Mouse (Mus musculus) MEL (cell line): Measurements from ENCODE around the gene Clca3b.

Experiments used
- CTCF ChIP-seq, 3 experiments: IDR thresholded peaks in 2 of 3; conservative IDR thresholded peaks in 1 of 3; 2 replicates each; pipeline ENCODE4 v1.5.1; 2011 to 2012; ENCODE audit warnings: low read length in 3 of 3, low read depth in 2 of 3, mild to moderate bottlenecking in 2 of 3, improper control_type of control experiment in 1 of 3, inconsistent platforms in 1 of 3, mixed read lengths in 1 of 3, moderate library complexity in 1 of 3; ENCODE audit not compliant: control insufficient read depth in 1 of 3, insufficient read depth in 1 of 3, poor library complexity in 1 of 3, severe bottlenecking in 1 of 3
- EP300 ChIP-seq, 2 experiments: IDR thresholded peaks; 2 replicates each; pipeline ENCODE4 v1.6.1; 2011; ENCODE audit warnings: improper control_type of control experiment in 2 of 2, low read length in 2 of 2, low read depth in 1 of 2, mild to moderate bottlenecking in 1 of 2
- GABPA ChIP-seq: IDR thresholded peaks from 2 replicates; pipeline ENCODE4 v1.6.1; 2012; ENCODE audit warnings: low read depth, mild to moderate bottlenecking, inconsistent platforms, low read length, improper control_type of control experiment, moderate library complexity
- HCFC1 ChIP-seq: IDR thresholded peaks from 2 replicates; pipeline ENCODE4 v1.6.1; 2012; ENCODE audit warnings: low read depth, mild to moderate bottlenecking, inconsistent platforms, low read length, improper control_type of control experiment, moderate library complexity
- JUND ChIP-seq: IDR thresholded peaks from 2 replicates; pipeline ENCODE4 v1.6.1; 2011; ENCODE audit warnings: low read depth, mild to moderate bottlenecking, improper control_type of control experiment, low read length
- KAT2A ChIP-seq: conservative IDR thresholded peaks from 2 replicates; pipeline ENCODE4 v1.6.1; 2012; ENCODE audit warnings: low read depth, low read length, improper control_type of control experiment, inconsistent platforms
- MAX ChIP-seq: IDR thresholded peaks from 2 replicates; pipeline ENCODE4 v1.6.1; 2011; ENCODE audit warnings: low read length, improper control_type of control experiment
- POLR2A ChIP-seq, 2 experiments: IDR thresholded peaks; 2 replicates each; pipeline ENCODE4 v1.6.1; 2011 to 2012; ENCODE audit warnings: low read length in 2 of 2, mild to moderate bottlenecking in 2 of 2, control low read depth in 1 of 2, improper control_type of control experiment in 1 of 2, low read depth in 1 of 2, moderate library complexity in 1 of 2; ENCODE audit not compliant: control insufficient read depth in 1 of 2, insufficient read depth in 1 of 2, poor library complexity in 1 of 2
- POLR2AphosphoS5 ChIP-seq: IDR thresholded peaks from 2 replicates; pipeline ENCODE4 v1.6.1; 2012; ENCODE audit warnings: low read depth, borderline replicate concordance, mild to moderate bottlenecking, inconsistent platforms, low read length, moderate library complexity, mixed read lengths
- TBP ChIP-seq: IDR thresholded peaks from 2 replicates; pipeline ENCODE4 v1.8.0; 2011; ENCODE audit warnings: low read depth, low read length, improper control_type of control experiment
- ZNF384 ChIP-seq: IDR thresholded peaks from 2 replicates; pipeline ENCODE4 v1.6.1; 2012; ENCODE audit warnings: low read depth, mild to moderate bottlenecking, inconsistent platforms, low read length, improper control_type of control experiment

- TF ChIP-seq GABPA: no peak
- TF ChIP-seq JUND: no peak
- peak; percentile 56 to 82 (median 72) for TF ChIP-seq CTCF (IDR thresholded peaks at IDR 0.05 in 2 of 3, conservative IDR thresholded peaks at IDR 0.05 in 1 of 3; ENCODE audit: control insufficient read depth in 1 of 3, insufficient read depth in 1 of 3, low read depth in 2 of 3, low read length in 3 of 3, poor library complexity in 1 of 3, severe bottlenecking in 1 of 3)
- TF ChIP-seq HCFC1: no peak
- TF ChIP-seq TBP: no peak
- no peak for TF ChIP-seq MAX
- no peak for TF ChIP-seq ZNF384
- no peak for TF ChIP-seq KAT2A
- no peak for TF ChIP-seq POLR2AphosphoS5
- TF ChIP-seq POLR2A (IDR thresholded peaks at IDR 0.05; ENCODE audit: control insufficient read depth in 1 of 2, insufficient read depth in 1 of 2, low read depth in 1 of 2, low read length in 2 of 2, poor library complexity in 1 of 2): no peak
- no peak for TF ChIP-seq EP300 (IDR thresholded peaks at IDR 0.05; ENCODE audit: low read depth in 1 of 2, low read length in 2 of 2)
Measured at GRCm38 (mm10) chr3:144801861-144802260, 47.3 kb downstream of the Clca3b start.
